Mouse (Mus musculus): ENCODE data around the gene Ube2g2. TPM values are rescaled to one million over a fixed set of nuclear protein-coding genes. Genes with fewer than 3 reads are reported as not detected.

Ube2g2 gene
- total RNA-seq (2021), result 10 to 100 TPM; 32.6 to 39.9 TPM

DNA sequence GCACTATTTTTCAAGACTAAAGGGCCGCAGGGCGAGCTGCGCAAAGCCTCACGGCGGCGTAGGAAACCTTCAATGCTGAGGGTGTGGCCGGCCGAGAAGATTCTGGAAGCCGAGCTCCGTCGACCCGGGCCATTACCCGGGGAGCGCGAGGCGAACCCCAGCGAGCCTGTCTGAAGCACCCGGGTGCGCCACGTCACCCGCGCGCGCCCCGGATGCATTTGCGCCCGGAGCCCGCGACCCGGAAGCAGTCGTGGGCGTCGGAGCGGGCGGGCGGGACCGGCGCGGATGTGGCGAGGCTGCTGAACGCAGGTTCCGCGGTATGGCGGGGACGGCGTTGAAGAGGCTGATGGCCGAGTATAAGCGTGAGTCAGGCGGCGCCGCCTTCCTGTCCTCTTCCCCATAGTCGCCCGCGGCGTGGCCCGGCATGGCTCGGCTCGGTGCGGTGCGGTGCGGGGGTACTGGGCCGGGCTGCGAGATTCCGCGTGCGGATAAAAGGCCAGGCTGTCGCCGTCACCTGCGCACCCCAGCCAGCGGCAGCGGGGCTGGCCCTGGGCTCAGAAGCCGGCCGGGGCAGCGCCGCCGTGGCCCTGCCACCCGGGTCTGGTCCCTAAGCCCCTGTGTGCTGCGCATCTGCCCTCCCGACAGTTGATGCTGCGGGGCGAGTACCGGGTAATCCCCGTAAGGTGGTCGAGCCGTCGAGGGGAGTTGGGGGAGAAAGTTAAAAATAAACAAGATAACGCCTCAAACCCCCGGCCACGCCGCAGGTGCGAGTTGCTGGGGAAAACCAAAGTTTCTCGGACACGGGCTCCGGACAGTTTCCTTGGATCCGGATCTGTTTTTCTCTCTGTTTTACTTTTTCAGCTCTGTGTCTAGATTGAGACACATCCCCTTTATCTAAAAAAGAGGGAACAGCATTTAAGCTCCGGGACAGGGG lies at the start of gene Ube2g2:
Gene Ube2g2, plus strand, starts transcription at position 221 of the 934 bp plus-strand sequence.
- intact Hi-C loops (cut with DNase I), result loop anchor here (5.0 to 10.0 kb wide), 3 partner anchors 40 to 352 kb away; partner anchors contain the start of genes 1810043G02Rik, Fam207a, Pttg1ip and Trpm2
- DNase-seq (ENCODE audit: extremely low spot score in 1 of 2, low spot score in 2 of 2), result peak; percentile 88 to 97

DNA sequence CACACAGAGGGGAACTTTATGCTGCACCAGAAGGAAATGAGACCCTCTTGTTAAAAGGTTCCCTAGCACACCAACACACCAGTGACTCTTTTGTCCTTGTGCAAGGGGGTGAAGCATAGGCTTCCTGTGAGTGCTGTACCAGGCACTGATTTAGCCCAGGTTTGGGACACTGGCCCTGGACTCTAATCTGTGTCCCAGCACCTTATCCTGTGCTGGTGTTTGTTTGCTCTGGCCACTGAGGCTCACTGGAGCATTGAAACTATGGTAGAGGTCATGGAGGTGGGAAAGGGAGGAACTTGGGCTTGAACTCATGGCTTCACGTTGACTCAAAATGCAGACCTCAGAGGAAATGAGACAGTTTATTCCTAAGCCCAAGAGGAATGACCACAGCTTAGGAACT lies 48.9 kb upstream of the Ube2g2 start:
- DNase-seq (ENCODE audit: extremely low spot score in 1 of 2, low spot score in 2 of 2), result no peak
- intact Hi-C loops (cut with DNase I), result no loop called here

DNA sequence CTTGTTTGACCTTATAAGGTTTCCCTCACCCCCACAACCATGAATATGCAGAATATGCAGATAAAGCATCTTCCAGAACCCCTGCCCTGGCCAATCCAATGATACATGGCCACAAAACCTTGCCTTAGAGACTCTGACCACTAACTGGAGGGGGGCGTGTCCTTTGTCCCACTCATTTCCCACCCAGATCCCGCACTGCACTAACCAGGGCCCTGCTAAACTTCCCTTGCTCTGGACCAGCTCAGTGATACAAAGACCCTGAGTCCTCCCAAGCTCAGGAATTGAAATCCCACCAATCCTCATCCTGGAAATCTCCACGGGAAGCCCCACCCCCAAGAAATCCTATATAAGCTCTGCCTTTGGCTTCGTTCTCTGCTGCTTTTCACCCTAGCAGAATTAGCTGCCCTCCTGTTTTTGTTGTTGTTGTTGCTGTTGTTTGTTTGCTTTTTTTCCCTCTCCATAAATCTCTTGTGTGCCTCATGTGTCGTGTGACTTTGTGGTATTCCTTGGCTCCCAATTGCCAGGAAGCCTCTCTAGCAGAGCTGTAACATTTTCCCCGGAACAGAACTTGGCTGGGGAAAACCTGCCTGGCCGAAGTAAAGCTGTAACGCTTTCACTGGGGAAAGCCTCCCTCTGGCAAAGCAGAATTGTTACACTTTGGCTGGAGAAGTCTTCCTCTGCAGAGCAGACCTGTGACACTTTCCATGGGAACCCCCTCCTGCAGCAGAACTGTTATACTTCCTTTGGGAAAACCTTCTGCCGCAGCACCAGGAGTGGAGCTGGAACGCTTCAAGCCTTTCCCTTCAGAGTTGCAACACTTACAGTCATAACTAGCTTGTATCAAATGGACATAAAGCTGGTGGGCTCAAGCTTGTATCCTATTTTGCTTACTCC lies 41.8 kb upstream of the Ube2g2 start:
- intact Hi-C loops (cut with DNase I), result loop anchor here (5.0 kb wide), 1 partner anchor 42 kb away; the partner anchor contains the start of gene Ube2g2
- DNase-seq (ENCODE audit: extremely low spot score in 1 of 2, low spot score in 2 of 2), result no peak

DNA sequence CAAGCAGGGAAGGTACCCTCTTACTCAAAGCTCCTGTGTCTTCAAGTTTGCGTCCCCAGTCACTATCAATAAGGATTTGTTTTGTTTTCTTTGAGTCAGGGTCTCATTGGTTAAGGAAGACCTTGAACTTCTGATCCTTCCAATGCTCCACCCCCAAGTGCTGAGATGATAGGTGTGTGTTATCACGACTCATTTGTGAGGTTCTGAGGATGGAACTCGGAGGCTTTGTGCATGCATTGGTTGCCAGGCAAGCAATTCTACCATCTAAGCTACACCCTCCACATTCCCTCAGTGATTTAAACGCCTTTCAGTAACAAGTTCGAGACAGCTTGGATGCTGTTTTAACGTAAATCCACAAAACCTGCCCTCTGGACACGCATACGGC lies 41.1 kb upstream of the Ube2g2 start:
- intact Hi-C loops (cut with DNase I), result loop anchor here (5.0 kb wide), 1 partner anchor 41 kb away; the partner anchor contains the start of gene Ube2g2
- DNase-seq (ENCODE audit: extremely low spot score in 1 of 2, low spot score in 2 of 2), result no peak

DNA sequence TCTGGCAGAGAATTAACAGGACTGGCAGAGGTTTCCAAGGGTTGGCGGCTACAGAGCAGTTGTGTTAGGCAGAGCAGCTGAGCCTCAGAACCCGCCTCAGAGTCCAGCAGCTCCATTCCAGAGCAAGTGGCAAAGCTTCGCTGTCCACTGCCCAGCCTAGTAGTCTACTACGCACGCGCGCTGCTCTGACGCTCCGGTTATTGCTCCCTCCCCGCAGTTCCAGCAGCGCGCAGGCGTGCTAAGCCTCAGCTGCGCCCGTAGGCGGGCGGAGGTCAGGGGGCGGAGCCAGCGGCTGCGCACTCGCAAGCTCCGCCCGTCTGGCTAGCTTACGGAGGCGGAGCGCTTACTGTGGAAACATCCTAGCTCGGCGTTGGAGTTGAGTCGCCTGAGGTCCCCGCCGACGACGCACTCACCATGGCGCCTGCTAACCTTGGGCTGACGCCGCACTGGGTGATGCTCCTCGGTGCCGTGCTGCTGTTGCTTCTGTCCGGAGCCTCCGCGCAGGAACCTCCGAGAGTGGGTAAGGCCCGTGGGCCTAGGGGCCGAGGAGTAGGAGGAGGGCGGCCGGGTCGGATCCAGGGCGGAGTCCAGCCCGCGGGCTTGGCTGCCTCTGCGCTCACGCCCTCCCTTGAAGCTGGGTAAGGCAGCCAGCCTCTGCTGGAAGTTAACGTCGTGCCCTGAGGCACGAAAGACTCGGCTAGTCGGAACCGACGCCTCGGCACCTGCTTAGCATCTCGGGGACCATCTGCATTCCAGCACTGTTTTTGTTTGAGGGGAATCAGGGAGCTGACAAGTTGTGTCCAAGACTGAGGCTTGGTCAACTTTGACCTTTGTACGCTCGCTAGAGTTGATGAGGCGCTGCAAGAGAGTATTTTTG lies 40.4 kb upstream of the Ube2g2 start, which contains the start of gene Pttg1ip:
Gene Pttg1ip, plus strand, starts transcription at position 313 of the 877 bp plus-strand sequence.
- intact Hi-C loops (cut with DNase I), result loop anchor here (5.0 kb wide), 1 partner anchor 41 kb away; the partner anchor contains the start of gene Ube2g2
- peak; percentile 93 to 98 for DNase-seq (ENCODE audit: extremely low spot score in 1 of 2, low spot score in 2 of 2)

DNA sequence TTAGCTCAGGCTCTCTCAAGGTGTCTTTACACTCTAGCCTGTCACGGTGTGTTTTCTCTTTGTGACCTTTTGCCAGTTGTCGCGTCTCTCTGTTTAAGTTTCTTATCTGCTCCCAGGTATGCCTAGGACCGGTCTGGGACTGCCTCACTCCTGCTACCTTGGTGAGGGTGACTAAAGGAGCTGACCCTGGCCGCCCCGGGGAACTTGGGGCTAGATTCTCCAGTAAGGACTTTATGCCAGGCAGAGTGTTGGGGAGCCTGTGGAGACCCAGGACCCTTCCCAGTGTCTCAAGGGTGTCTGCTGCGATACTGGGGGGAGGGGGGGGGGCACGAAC lies 39.8 kb upstream of the Ube2g2 start:
- intact Hi-C loops (cut with DNase I), result loop anchor here (5.0 kb wide), 1 partner anchor 40 kb away; the partner anchor contains the start of gene Ube2g2
- no peak for DNase-seq (ENCODE audit: extremely low spot score in 1 of 2, low spot score in 2 of 2)

DNA sequence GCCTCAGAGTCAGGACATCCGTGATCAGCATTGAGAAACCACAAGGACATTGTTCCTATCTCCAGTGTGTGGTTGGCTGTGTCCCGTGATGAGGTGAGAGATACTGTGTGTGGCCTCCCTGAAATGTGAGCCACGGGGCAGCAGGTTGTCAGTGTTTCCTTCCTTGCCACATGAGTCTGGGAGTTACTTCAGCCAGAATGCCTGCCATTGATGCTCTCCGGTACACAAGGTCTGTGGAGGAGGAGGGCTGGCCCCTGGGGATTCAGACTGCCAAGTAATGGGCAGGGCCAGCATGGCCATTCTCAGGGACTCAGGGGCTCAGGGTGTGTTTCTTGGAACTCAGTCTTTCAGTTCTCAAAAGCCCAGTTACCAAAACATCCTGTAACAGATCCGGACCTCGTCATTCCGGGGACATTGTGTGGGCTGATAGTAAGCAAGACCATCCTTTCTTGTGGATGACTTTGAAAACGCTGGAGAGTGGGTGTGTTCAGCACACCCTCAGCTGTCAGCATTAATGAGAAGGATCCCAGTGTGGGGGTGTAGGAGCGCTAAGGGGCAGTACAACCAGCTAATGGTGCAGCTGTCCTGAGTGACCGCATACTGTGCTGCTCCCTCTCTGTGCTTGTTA lies 38.2 kb upstream of the Ube2g2 start:
- intact Hi-C loops (cut with DNase I), result loop anchor here (5.0 kb wide), 1 partner anchor 38 kb away; the partner anchor contains the start of gene Ube2g2
- DNase-seq (ENCODE audit: extremely low spot score in 1 of 2, low spot score in 2 of 2), result peak in 1 of 2 experiments; percentile 71

DNA sequence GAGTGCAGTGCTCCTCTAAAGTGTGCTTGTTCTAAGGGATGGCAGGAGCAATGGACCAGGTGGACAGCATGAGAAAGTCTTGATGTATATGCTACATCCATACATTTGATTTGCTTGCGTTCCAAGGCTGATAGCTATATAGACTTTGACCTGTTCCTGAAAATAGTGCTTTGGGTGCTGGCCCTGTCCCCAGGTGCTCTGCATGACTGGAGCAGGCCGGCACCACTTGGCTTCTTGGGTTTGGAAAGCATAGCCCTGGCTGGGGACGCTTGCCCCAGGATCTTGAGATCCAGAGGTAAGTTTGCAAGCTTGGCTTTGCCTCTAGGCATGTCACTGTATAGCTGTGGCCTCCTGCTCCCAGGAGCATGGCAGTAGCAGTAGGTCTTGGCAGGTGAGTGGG lies 35.4 kb upstream of the Ube2g2 start:
- DNase-seq (ENCODE audit: extremely low spot score in 1 of 2, low spot score in 2 of 2), result no peak
- intact Hi-C loops (cut with DNase I), result no loop called here

DNA sequence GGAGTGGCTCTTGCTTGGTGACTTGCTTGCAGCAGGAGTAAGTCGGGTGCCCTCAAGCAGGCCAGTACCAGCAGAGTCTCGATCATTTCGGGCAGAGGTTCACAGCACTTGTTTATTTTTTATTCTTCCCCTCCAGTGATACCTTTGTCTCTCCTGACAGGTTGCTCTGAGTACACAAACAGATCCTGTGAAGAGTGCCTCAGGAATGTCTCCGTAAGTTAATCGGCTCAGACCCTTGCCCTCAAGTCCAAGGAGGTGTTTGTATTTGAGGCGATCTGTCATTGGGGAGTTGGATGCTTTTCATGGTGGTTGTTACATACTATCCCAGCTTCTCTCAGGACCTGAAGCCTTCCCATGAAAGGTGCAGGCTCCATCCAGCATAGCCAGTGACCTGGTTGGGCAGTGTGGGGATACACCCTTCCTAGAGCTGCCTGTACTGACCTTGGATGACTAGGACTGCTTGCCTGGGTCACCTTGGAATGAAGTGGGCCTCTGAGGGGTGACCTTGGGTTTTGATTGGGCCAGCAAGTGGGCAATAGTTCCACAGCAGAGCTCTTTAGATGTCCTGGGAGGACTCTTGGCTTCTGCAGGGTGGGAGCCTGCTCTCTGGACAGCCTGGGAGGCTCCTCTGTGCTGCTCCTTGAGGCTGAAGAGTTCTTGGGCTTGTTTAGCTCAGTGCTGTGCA lies 34.8 kb upstream of the Ube2g2 start:
- intact Hi-C loops (cut with DNase I), result no loop called here
- DNase-seq (ENCODE audit: extremely low spot score in 1 of 2, low spot score in 2 of 2), result no peak

DNA sequence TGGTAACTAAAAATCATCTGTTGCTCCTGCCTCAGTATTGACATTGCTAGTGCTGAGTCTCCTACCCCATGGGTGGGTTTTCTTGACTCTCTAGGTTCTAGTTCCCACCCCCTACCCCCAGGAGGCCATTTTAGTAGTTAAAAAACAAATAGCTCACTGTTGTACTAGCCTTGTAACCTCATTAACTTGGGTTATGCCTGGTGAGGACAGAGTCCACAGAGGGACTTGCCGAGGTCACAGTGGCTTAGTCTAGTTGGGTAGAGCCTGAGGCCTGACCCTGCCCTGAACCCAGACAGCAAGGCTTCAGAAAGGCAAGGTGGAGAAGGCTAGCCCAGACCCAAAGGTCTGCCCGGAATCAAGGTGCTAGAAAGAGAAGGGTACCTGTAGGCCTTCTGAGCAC lies 34.0 kb upstream of the Ube2g2 start:
- DNase-seq (ENCODE audit: extremely low spot score in 1 of 2, low spot score in 2 of 2), result no peak
- intact Hi-C loops (cut with DNase I), result no loop called here

DNA sequence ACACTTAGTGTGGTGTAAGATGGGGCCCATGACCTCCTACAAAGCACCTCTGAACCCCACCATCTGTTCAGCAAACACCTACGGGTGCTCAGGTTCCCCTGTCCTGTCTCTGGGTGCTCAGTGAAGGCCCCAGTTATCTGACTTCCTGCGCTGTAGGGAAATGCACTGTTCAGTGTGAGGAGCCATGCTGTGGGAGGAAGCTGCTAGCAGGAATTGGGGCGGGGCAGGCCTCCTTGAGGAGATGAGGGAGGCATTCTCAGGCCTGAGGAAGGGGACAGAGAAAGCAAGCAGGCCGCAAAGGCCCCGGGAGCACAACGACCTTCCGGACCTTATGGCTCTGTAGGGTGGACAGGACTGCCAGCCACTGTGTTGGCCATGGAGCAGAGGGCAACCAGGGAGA lies 33.0 kb upstream of the Ube2g2 start:
- intact Hi-C loops (cut with DNase I), result no loop called here
- DNase-seq (ENCODE audit: extremely low spot score in 1 of 2, low spot score in 2 of 2), result peak in 1 of 2 experiments; percentile 73

DNA sequence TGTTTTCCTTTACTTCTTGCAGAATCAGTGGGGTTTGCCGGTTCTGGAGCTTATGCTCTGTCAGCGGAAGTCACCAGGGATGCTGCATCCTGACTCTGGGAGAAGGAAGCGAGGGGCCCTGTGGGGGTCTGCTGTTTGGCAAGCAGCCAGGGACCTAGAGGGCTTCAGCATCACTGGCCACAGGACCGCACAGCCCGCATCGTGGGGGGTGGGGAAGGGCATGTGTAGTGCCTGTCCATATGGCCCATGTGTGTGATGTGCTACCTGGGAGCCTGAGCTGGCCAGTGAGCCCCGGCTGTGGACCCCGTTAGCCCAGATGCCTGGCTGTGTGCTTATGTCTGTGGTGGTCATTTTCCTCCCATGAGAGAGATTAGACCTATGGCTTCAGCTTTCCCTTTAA lies 32.3 kb upstream of the Ube2g2 start:
- intact Hi-C loops (cut with DNase I), result no loop called here
- DNase-seq (ENCODE audit: extremely low spot score in 1 of 2, low spot score in 2 of 2), result peak in 1 of 2 experiments; percentile 70

DNA sequence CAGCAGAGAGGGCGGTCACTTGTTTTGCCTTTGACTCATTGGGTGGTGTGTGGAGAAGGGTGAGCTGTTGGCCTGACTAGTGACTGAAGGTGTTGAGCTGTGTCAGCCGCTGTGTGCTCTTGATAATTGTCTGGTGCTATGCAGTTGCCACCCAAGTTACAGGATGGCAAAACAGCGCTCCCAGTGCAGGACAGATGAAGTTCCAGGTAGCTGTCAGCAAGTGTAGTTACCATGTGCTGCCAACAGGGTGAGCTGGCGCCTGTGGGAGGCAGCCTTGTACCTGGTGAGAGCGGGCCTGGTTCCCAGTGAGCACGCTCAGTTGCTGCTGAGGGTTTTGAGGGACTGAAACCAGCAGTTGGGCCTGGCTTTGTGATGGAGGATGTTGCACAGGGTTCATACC lies 31.3 kb upstream of the Ube2g2 start:
- DNase-seq (ENCODE audit: extremely low spot score in 1 of 2, low spot score in 2 of 2), result peak in 1 of 2 experiments; percentile 70
- intact Hi-C loops (cut with DNase I), result no loop called here

DNA sequence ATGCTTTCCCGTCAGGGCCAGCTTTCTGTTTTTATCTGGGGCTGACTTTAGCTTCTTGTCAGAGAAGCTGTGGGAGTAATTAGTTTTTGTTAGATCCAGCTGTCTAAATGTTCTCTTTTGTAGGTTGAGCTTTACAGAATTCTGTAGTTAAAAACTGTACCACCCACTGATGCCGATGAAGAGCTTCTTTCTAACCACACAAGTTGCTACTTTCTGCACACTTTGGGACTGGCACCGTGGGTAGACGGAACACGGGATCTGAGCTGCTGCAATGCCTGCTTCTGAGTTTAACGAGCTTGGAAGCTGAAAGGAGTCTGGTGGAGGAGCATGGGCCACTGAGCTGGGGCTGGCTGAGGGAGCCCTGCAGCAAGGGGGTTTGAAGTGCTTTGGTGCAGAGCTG lies 30.5 kb upstream of the Ube2g2 start:
- DNase-seq (ENCODE audit: extremely low spot score in 1 of 2, low spot score in 2 of 2), result no peak
- intact Hi-C loops (cut with DNase I), result no loop called here

DNA sequence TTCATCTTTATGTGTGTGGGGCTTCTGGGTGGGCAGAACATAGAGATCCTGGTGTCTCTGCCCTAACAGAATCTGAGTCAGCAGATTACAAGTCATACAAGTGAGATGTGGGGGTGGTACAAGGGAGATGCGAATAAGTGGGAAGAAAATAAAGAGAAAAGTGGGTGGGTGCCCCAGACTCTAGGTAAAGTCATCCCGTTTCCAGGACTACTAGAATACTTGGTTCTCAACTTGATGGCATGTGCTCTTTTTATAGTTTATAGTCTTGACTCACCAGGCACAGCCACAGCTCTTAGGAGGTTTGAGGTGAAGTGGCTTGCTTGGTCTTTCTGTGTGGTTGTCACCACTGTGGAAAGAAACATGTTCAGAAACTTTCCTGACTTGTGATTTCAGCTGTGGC lies 26.0 kb upstream of the Ube2g2 start:
- DNase-seq (ENCODE audit: extremely low spot score in 1 of 2, low spot score in 2 of 2), result no peak
- intact Hi-C loops (cut with DNase I), result no loop called here

DNA sequence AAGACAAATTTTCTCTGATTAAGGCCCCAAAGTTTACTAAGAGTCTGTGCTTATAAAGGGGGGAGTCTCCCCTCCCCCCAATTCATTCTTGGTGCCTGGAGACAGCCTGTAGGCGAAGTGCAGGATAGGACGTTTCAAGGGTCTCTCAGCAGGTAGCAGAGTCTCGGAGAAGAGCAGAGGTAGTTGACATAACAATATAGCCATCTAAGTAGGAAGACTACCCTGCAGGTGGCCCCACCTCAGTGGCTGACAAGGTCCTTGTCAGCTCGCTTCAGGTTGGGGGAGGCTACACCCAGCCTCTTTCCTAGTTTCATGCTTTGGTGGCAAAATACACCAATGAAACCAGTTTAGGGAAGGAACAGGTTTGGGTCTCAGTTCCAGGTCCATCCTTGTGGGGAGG lies 19.1 kb upstream of the Ube2g2 start:
- intact Hi-C loops (cut with DNase I), result no loop called here
- no peak for DNase-seq (ENCODE audit: extremely low spot score in 1 of 2, low spot score in 2 of 2)

DNA sequence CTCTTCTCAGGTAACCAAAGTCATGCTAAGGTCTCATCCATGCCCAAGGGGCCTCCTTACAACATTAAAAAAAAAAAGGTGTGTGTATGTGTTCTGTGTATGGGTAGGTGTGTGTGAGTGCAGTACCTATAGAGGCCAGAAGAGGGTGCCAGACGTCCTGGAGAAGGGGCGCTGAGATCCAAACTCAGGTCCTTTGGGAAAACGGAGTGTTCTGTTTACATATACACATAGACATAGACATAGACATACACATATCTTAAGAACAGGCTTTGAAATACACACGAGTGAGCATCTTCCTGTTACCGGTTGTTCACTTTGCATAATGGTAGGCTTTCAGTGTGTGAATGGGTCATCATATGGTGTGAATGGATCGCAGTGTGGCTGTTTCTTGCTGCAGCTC lies 18.0 kb upstream of the Ube2g2 start:
- no peak for DNase-seq (ENCODE audit: extremely low spot score in 1 of 2, low spot score in 2 of 2)
- intact Hi-C loops (cut with DNase I), result no loop called here

All from left cerebral cortex, postnatal 10 days (tissue).